Mouse (Mus musculus) heart, embryonic 14.5 days (tissue): ENCODE results near the gene Ap1s2. TPM values are rescaled to one million over a fixed set of nuclear protein-coding genes. Genes with fewer than 3 reads are reported as not detected.

Experiments used
- ATAC-seq: fragments of 200-750 bp; cut with Nextera tagmentation; 2 replicates; pipeline ENCODE4 v1.8.0; 2017; ENCODE audit warnings: low read depth, moderate TSS enrichment; ENCODE audit not compliant: insufficient number of reproducible peaks, insufficient read depth, low FRiP score
- H3K27ac ChIP-seq, 2 experiments: fragments of 200-500 bp in 1 of 2; fragments of 300-500 bp in 1 of 2; sonication (generic) in 1 of 2; replicated peaks in 1 of 2; 2 replicates each; pipeline ENCODE4 v1.5.1; 2012 to 2014; ENCODE audit warnings: low read depth in 2 of 2, low read length in 2 of 2, control low read depth in 1 of 2, mild to moderate bottlenecking in 1 of 2, mixed read lengths in 1 of 2; ENCODE audit not compliant: control insufficient read depth in 1 of 2, insufficient read depth in 1 of 2
- H3K27me3 ChIP-seq: fragments of 300-500 bp; sonication (generic); 2 replicates; pipeline ENCODE4 v1.6.1; 2014; ENCODE audit warnings: mild to moderate bottlenecking, low read length, control low read depth; ENCODE audit not compliant: control insufficient read depth, insufficient read depth
- H3K36me3 ChIP-seq: fragments of 300-500 bp; sonication (generic); 2 replicates; pipeline ENCODE4 v1.6.1; 2014; ENCODE audit warnings: mild to moderate bottlenecking, control low read depth, low read length, mixed read lengths; ENCODE audit not compliant: control insufficient read depth, insufficient read depth
- H3K4me1 ChIP-seq, 2 experiments: fragments of 200-500 bp in 1 of 2; fragments of 300-500 bp in 1 of 2; sonication (generic) in 1 of 2; 2 replicates each; pipeline ENCODE4 v1.6.1; 2012 to 2014; ENCODE audit warnings: low read length in 2 of 2, control low read depth in 1 of 2, mixed read lengths in 1 of 2; ENCODE audit not compliant: control insufficient read depth in 2 of 2, insufficient read depth in 2 of 2
- H3K4me2 ChIP-seq: fragments of 300-500 bp; sonication (generic); 2 replicates; pipeline ENCODE4 v1.6.1; 2014; ENCODE audit warnings: mild to moderate bottlenecking, low read length
- H3K4me3 ChIP-seq, 2 experiments: fragments of 200-500 bp in 1 of 2; fragments of 300-500 bp in 1 of 2; sonication (generic) in 1 of 2; 2 replicates each; pipeline ENCODE4 v1.5.1; 2012 to 2014; ENCODE audit warnings: low read length in 2 of 2, mild to moderate bottlenecking in 2 of 2, control low read depth in 1 of 2, low read depth in 1 of 2, moderate library complexity in 1 of 2; ENCODE audit not compliant: control insufficient read depth in 1 of 2, insufficient read depth in 1 of 2
- H3K9ac ChIP-seq: fragments of 300-500 bp; sonication (generic); 2 replicates; pipeline ENCODE4 v1.6.1; 2014; ENCODE audit warnings: mild to moderate bottlenecking, low read length
- H3K9me3 ChIP-seq: fragments of 300-500 bp; sonication (generic); 2 replicates; pipeline ENCODE4 v1.6.1; 2016; ENCODE audit warnings: low read length, control low read depth; ENCODE audit not compliant: control insufficient read depth
- WGBS: fragments of 180-500 bp; shearing (Covaris S2); extraction: QIAGEN DNeasy Blood & Tissue Kit; methylation state at CpG from one replicate; pipeline ENCODE4 v1.1.7; 2014; 5-methylcytosine and 5-hydroxymethylcytosine counted together
- polyA plus RNA-seq: library from polyadenylated mRNA; unstranded; fragments of >200 nt; fragmentation: Nextera tagmentation; extraction: Ambion mirVana; gene quantifications from 2 replicates; pipeline ENCODE4 v1.2.1, GENCODE M21; 2014

Gene Ap1s2
- polyA plus RNA-seq, 1 experiment from 2014 or later, result 22.0 TPM

- no peaks in the 10 kb centered on the region for H3K4me1 ChIP-seq
- ATAC-seq, result no peak
- H3K4me2 ChIP-seq, result no peak overlapping the region
- H3K9me3 ChIP-seq, result no peaks in the 10 kb centered on the region
- no peaks in the 10 kb centered on the region for H3K36me3 ChIP-seq
- H3K9ac ChIP-seq, result no peak overlapping the region
- no peaks in the 10 kb centered on the region for H3K27me3 ChIP-seq
- H3K4me3 ChIP-seq, result no peak overlapping the region
- WGBS, result 89% methylated on average over 4 of the region's 4 CpGs
- H3K27ac ChIP-seq, result no peak overlapping the region
These were observed 23.3 kb upstream of the Ap1s2 start for GRCm38 (mm10) chrX:163885539-163885981.

GRCm38 (mm10) chrX:163897354-163897753 lies 11.5 kb upstream of the Ap1s2 start:
- Histone ChIP-seq H3K4me1 (no peaks in the 10 kb centered on the region), H3K27ac (no peak overlapping the region), H3K9ac (no peak overlapping the region), H3K4me2 (no peak overlapping the region), H3K9me3 (no peaks in the 10 kb centered on the region), H3K27me3 (no peaks in the 10 kb centered on the region), H3K4me3 (no peak overlapping the region), H3K36me3 (no peaks in the 10 kb centered on the region)
- no peak for ATAC-seq
- 53% methylated on average over 1 of the region's 1 CpGs for WGBS

GRCm38 (mm10) chrX:163899431-163900020 lies 9.3 kb upstream of the Ap1s2 start:
- no peak for ATAC-seq
- no peaks in the 10 kb centered on the region for H3K27me3 ChIP-seq
- no peak overlapping the region for H3K4me3 ChIP-seq
- no peak overlapping the region for H3K9ac ChIP-seq
- H3K27ac ChIP-seq, result no peak overlapping the region
- 43% methylated on average over 5 of the region's 5 CpGs for WGBS
- no peak overlapping the region for H3K4me2 ChIP-seq
- H3K36me3 ChIP-seq, result no peaks in the 10 kb centered on the region
- no peaks in the 10 kb centered on the region for H3K4me1 ChIP-seq
- H3K9me3 ChIP-seq, result no peaks in the 10 kb centered on the region

- H3K27ac ChIP-seq, result no peak overlapping the region
- H3K9me3 ChIP-seq, result no peaks in the 10 kb centered on the region
- no peak for ATAC-seq
- no peaks in the 10 kb centered on the region for H3K27me3 ChIP-seq
- 82% methylated on average over 2 of the region's 2 CpGs for WGBS
- no peak overlapping the region for H3K4me2 ChIP-seq
- no peak overlapping the region for H3K4me3 ChIP-seq
- H3K4me1 ChIP-seq, result no peaks in the 10 kb centered on the region; a peak in 1 of 4 replicates
- H3K36me3 ChIP-seq, result no peaks in the 10 kb centered on the region
- H3K9ac ChIP-seq, result no peak overlapping the region
These were observed 2.0 kb upstream of the Ap1s2 start for GRCm38 (mm10) chrX:163906861-163907260.

- Histone ChIP-seq H3K27me3 (no peaks in the 10 kb centered on the region), H3K9ac (peak overlapping the region; percentile 74), H3K36me3 (no peaks in the 10 kb centered on the region), H3K4me2 (peak overlapping the region; percentile 62), H3K4me1 (no peaks in the 10 kb centered on the region; a peak in 1 of 4 replicates), H3K4me3 (peak overlapping the region; percentile 58 to 65), H3K9me3 (no peaks in the 10 kb centered on the region), H3K27ac (peak overlapping the region in 1 of 2 experiments; percentile 75; a peak in 2 of 4 replicates)
- no peak for ATAC-seq
- WGBS, result 24% methylated on average over 8 of the region's 8 CpGs
These were observed 847 bp upstream of the Ap1s2 start for GRCm38 (mm10) chrX:163908003-163908336.

GRCm38 (mm10) chrX:163909381-163909780 lies 564 bp downstream of the Ap1s2 start:
- no peaks in the 10 kb centered on the region; a peak in 1 of 4 replicates for H3K4me1 ChIP-seq
- no peak for ATAC-seq
- 14% methylated on average over 34 of the region's 34 CpGs for WGBS

GRCm38 (mm10) chrX:163912791-163913190 lies 4.0 kb downstream of the Ap1s2 start:
- Histone ChIP-seq H3K9ac (no peak overlapping the region), H3K27me3 (no peaks in the 10 kb centered on the region), H3K36me3 (0 out of 2 replicates have a peak, but pooled peaks cover 2% of the 10 kb centered on the region), H3K4me3 (no peak overlapping the region), H3K9me3 (no peaks in the 10 kb centered on the region), H3K4me2 (no peak overlapping the region), H3K27ac (no peak overlapping the region), H3K4me1 (no peaks in the 10 kb centered on the region; a peak in 1 of 4 replicates)
- no peak for ATAC-seq

More at GRCm38 (mm10) chrX:163909381-163909780, 564 bp downstream of the Ap1s2 start:
- Histone ChIP-seq H3K36me3 (no peaks in the 10 kb centered on the region), H3K9ac (peak overlapping the region; percentile 70), H3K4me3 (peak overlapping the region; percentile 65 to 73), H3K4me2 (peak overlapping the region; percentile 70), H3K27ac (peak overlapping the region in 1 of 2 experiments; percentile 73; a peak in 3 of 4 replicates), H3K9me3 (no peaks in the 10 kb centered on the region), H3K27me3 (no peaks in the 10 kb centered on the region)

GRCm38 (mm10) chrX:163929550-163929949 lies 20.7 kb downstream of the Ap1s2 start:
- H3K36me3 ChIP-seq, result no peaks in the 10 kb centered on the region
- no peak for ATAC-seq
- no peak overlapping the region for H3K4me3 ChIP-seq
- H3K9ac ChIP-seq, result no peak overlapping the region
- H3K4me2 ChIP-seq, result no peak overlapping the region
- no peaks in the 10 kb centered on the region for H3K4me1 ChIP-seq
- no peaks in the 10 kb centered on the region for H3K9me3 ChIP-seq
- no peaks in the 10 kb centered on the region for H3K27me3 ChIP-seq
- H3K27ac ChIP-seq, result no peak overlapping the region
